Mouse (Mus musculus) frontal cortex, postnatal 25 days (tissue): ENCODE measurements around the gene Rnd2.
"Not testable (repeated sequence)": the region's sequence is repeated elsewhere in the genome, so short reads cannot be mapped to it uniquely, and the experiment has no call there.

Experiments used
- DNase-seq, 2 experiments: peaks; one replicate each; pipeline ENCODE4 v3.0.0; 2022; ENCODE audit warnings: low spot score in 2 of 2

The Rnd2 gene

DNA sequence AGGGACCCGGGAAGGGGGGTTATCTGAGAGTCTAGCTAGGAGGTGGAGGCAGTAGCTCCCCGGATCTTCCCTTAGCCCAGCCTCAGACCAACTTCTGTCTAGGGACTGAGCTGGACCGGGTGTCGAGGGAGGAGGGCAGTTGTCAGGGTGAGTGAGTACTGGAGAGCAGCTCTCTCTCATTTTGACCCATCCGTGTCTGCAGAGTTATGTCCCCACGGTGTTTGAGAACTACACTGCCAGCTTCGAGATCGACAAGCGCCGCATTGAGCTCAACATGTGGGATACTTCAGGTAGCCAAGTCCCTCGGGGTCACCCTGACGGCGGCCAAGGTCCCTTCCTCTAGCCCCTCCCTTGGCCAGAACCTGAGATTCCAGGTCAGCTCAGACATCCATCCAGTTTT is 3.9 kb downstream of the Rnd2 start:
- no peak for DNase-seq

DNA sequence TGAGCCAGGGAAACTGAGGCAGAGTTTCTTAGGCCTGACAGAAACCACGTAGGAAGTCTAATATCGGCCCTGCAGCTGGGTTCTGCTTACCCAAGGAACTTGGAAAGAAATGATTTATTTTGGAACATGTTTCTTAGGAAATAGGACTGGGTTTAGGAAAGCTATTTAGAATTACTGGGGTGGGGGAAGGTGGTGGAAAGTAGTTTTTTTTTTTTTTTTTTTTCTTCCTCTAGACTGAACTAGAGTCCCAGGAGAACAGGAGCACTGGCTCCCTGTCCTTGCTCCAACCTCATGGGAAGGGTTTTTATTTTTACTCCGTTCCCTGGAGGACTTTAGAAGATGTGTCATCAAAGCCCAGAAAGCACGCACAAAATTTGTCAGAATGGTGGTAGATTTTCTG is 4.4 kb downstream of the Rnd2 start:
- no peak for DNase-seq

DNA sequence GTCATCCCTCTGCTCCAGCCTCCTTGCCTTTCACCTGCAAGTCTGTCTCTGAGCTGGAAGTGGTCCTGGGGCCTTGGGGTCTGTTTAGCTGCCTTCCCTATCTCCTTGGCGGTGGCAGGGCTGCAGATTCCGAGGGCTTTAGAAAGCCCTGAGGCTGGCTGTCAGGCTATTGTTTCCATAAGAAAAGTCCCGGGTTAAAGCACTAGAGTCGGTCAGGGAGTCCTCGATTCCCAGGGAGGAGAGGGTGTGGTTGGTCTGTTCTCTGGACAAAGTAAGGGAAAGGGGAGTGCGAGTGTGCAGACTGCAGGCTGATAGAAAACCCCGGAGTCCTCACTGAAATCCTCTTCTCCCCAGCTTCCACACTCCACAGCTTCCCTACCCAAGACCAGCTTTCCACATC is 5.4 kb downstream of the Rnd2 start:
- no peak for DNase-seq

GRCm38 (mm10) chr11:101471926-101472325 is 7.1 kb downstream of the Rnd2 start:
- no peak for DNase-seq

- DNase-seq, result no peak
Measured at GRCm38 (mm10) chr11:101472336-101472735, 7.5 kb downstream of the Rnd2 start.

DNA sequence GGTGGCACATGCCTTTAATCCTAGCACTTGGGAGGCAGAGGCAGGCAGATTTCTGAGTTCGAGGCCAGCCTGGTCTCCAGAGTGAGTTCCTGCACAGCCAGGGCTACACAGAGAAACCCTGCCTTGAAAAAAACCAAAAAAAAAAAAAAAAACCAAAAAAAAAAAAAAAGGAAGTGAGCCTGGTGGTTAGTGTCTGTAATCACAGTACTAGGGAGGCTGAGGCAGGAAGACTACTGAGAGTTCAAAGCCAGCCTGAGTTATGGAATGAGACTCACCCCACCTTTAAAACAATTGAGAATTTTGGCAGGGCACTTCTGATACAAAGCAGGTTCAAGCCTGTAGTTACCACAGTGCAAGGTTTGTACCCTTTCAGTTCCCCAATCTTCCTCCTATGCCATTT is 8.9 kb downstream of the Rnd2 start:
- not testable (repeated sequence) for DNase-seq

GRCm38 (mm10) chr11:101474298-101474697 is 9.5 kb downstream of the Rnd2 start:
- no peak for DNase-seq

GRCm38 (mm10) chr11:101476361-101476760 is 11.6 kb downstream of the Rnd2 start:
- DNase-seq, result not testable (repeated sequence)

- no peak for DNase-seq
Measured at GRCm38 (mm10) chr11:101477194-101477551, 12.4 kb downstream of the Rnd2 start.

- no peak for DNase-seq
Measured at GRCm38 (mm10) chr11:101477552-101478211, 12.9 kb downstream of the Rnd2 start.

GRCm38 (mm10) chr11:101479171-101479635 is 14.4 kb downstream of the Rnd2 start:
- DNase-seq, result no peak

DNA sequence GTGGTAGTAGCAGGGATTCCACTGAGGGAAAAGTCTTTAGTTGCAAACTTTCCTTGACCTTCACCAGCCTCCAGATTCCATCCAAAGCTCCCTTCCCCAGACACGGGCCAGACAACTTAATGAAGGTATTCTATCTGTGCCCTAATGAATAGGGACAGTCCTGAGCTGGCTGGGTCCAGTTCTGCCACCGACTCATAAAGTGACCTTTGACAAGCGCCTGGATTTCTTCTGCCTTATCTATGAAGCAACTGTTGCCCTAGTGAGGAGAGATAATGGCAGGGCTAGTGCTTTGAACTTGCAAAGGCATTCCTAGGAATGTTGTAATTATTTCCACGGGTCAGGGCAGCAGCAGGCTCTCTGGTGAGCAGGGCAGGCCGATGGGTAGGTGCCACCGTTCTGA is 16.1 kb downstream of the Rnd2 start:
- DNase-seq, result no peak

- DNase-seq, result no peak
Measured at GRCm38 (mm10) chr11:101483804-101484203, 19.0 kb downstream of the Rnd2 start.

- no peak for DNase-seq
Measured at GRCm38 (mm10) chr11:101484245-101484644, 19.4 kb downstream of the Rnd2 start.

DNA sequence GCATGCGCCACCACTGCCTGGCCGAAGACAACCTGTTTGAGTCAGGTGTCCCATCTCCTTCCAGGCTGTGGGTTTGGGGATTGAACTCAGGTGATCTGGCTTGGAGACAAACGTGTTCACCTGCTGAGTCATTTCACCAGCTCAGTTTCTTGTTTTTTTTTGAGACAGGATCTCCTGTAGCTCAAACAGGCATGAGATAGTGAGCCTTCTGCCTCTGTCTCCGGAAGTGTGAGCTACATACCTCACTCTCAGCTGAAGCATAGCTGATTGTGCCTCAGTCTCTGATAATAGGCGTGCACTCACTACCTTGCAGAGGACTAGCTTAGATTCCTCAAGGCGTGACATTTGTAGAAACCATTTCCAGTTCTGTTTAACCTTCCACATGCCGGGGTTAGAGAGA is 20.0 kb downstream of the Rnd2 start:
- no peak for DNase-seq

DNA sequence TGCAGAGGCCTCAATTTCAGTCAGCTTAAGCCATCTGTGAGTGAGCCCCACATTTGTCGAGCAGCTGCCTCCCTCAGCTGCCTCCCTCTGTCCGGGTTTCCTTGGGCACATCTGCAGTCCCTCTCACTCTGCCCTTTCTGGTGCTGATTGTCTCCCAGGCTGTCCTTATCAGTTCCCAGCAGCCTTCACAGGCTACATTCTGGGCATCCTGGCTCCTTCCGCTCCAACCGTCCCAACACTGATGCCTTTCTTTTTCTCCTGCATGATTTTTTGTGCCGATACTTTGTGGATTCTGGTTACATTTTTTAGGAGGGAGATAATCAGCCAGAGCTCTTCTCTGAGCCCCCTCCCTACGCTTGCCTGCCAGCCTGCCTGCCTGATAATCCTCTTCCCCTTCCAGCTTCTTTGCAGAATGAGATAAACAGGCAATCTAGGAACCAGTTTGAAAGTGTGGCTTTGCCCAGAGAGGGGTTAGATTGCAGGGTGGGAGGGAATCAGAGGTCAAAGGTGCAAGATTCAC is 20.8 kb downstream of the Rnd2 start:
- DNase-seq, result no peak

DNA sequence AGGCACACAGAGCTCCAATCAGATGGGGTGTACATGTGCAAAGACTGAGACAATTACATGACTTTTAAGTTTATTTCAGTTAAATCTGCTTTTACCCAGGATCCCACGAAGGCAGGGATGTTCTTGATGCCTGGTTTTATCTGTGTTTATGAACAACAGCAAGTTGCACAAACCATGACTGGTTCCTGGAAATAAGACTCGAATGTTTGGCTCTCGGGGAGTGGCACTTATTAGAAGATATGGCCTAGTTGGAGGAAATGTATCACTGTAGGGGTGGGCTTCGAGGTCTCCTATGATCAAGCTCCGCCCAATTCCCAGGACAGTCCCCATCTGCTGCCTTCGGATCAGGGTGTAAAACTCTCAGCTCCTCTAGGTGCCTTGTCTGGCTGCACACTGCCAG is 21.3 kb downstream of the Rnd2 start:
- DNase-seq, result no peak

DNA sequence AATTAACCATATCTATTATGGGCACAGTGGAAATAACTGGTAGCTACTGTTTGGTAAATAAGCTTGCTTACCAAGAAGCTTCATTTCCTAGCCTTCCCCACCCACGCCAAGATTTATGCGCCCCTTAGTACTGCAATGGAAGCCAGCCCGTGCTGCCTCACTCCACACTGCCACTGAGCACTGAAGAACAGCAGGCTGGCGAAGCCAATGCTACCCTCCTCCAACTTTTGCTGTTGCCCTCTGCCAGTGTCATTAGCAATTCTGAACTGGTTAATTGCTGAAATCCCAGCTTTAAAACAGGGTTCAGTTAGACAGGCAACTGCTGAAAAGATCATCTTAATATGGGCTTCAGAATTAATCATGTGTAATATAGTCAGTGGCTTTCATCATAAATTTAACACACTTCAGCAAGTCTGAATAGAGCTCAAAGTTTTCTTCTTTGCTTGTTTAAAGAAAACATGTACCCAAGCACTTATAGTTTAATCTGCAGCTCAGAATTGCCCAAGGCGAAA is 41.5 kb downstream of the Rnd2 start:
- no peak for DNase-seq

- DNase-seq, result no peak
Measured at GRCm38 (mm10) chr11:101507090-101507489, 42.3 kb downstream of the Rnd2 start.

DNA sequence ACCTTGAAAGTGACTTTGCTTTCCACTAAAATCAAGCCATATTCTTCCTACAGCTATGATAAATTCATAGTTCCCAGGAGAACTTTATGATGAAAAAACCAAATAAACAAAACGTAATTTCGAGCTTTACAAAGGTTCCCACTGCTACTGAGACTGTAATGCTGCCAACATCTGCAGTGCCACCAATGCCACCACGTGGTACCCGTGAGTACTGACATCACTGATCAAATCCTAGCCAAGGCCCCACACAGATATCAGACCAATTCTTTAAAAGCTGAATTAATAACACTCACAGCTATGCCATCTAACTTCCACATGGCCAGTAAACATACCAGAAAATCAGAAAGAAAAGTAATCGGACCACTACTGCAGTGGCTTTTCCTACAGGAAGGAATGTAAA is 54.1 kb downstream of the Rnd2 start:
- no peak for DNase-seq

- DNase-seq, result no peak
Measured at GRCm38 (mm10) chr11:101519364-101519763, 54.6 kb downstream of the Rnd2 start.
